Mouse (Mus musculus) kidney, postnatal 25 days (tissue): ENCODE measurements around the gene Atraid.

Experiments used
- DNase-seq, 2 experiments: peaks; one replicate each; pipeline ENCODE4 v3.0.0; 2021; ENCODE audit warnings: mixed read lengths in 2 of 2

Gene Atraid

GRCm38 (mm10) chr5:31094799-31095691, 46.9 kb downstream of the Atraid start:
- peak; percentile 45 to 65 for DNase-seq

GRCm38 (mm10) chr5:31095711-31096480, 47.8 kb downstream of the Atraid start:
- DNase-seq: no peak
